Mouse (Mus musculus) heart, postnatal 14 days (tissue): ENCODE measurements around the gene Ptdss2. TPM values are rescaled to one million over a fixed set of nuclear protein-coding genes. Genes with fewer than 3 reads are reported as not detected.

Experiments
- DNase-seq, 2 experiments: peaks; one replicate each; pipeline ENCODE4 v3.0.0; 2021 to 2022
- intact Hi-C: fragments of 180-260 bp; cut with DNase I; formaldehyde crosslinking; loops from one replicate; pipeline ENCODE4 v1.15.1; 2025
- total RNA-seq, 2 experiments: library from RNA; stranded (reverse); gene quantifications; 2 replicates each; pipeline ENCODE4 v1.2.3; 2021

Gene Ptdss2
- total RNA-seq, 2 experiments from 2014 or later, result 35.9 to 38.7 TPM

GRCm38 (mm10) chr7:141198121-141198520 is 75.9 kb downstream of the Ptdss2 start:
- intact Hi-C loops, result no loop called here
- no peak for DNase-seq

- DNase-seq, result no peak
- intact Hi-C loops, result no loop called here
Observed at GRCm38 (mm10) chr7:141204546-141204945, 82.4 kb downstream of the Ptdss2 start.

GRCm38 (mm10) chr7:141205504-141205903 is 83.3 kb downstream of the Ptdss2 start:
- intact Hi-C loops, result no loop called here
- DNase-seq, result no peak

- intact Hi-C loops, result no loop called here
- no peak for DNase-seq
Observed at GRCm38 (mm10) chr7:141206182-141206937, 84.2 kb downstream of the Ptdss2 start.

Other genes starting within 250 kb of the Ptdss2 start
- 10 to 100 TPM; 92.6 to 92.8 TPM for gene Psmd13, start 240.4 kb upstream of the Ptdss2 start, total RNA-seq
- 10 to 100 TPM; 54.6 to 56.2 TPM for gene Sirt3, start 240.1 kb upstream of the Ptdss2 start, total RNA-seq
- 1,000 to 10,000 TPM; 2,004 to 2,091 TPM for gene Cox8b, start 221.9 kb upstream of the Ptdss2 start, total RNA-seq
- gene Nlrp6, start 201.5 kb upstream of the Ptdss2 start, total RNA-seq, result not detected
- 1 to 10 TPM; 7.4 to 7.7 TPM for gene Pgghg, start 181.0 kb upstream of the Ptdss2 start, total RNA-seq
- under 1 TPM; 0.38 to 0.80 TPM for gene Ifitm5, start 172.1 kb upstream of the Ptdss2 start, total RNA-seq
- gene Gm45717, start 166.4 kb upstream of the Ptdss2 start, total RNA-seq, result not detected
- gene Ifitm2, start 166.4 kb upstream of the Ptdss2 start, total RNA-seq, result 100 to 1,000 TPM; 130 TPM
- gene Ifitm1, start 155.2 kb upstream of the Ptdss2 start, total RNA-seq, result 1 to 10 TPM; 3.1 to 4.2 TPM
- 10 to 100 TPM; 95.6 to 96.3 TPM for gene Ifitm3, start 111.6 kb upstream of the Ptdss2 start, total RNA-seq
- gene Ifitm6, start 104.5 kb upstream of the Ptdss2 start, total RNA-seq, result 1 to 10 TPM in 1 of 2 experiments, under 1 TPM in 1; 0.34 to 1.1 TPM
- not detected for gene Gm17387, start 93.3 kb upstream of the Ptdss2 start, total RNA-seq
- gene B4galnt4, start 61.3 kb upstream of the Ptdss2 start, total RNA-seq, result under 1 TPM; 0.07 to 0.14 TPM
- gene Pkp3, start 44.2 kb upstream of the Ptdss2 start, total RNA-seq, result under 1 TPM; 0.43 to 0.95 TPM
- gene Sigirr, start 21.8 kb upstream of the Ptdss2 start, total RNA-seq, result 1 to 10 TPM; 8.0 to 8.1 TPM
- gene Ano9, start 4.6 kb upstream of the Ptdss2 start, total RNA-seq, result under 1 TPM; 0.10 to 0.29 TPM
- 10 to 100 TPM; 60.8 to 70.2 TPM for gene Rnh1, start 50.5 kb downstream of the Ptdss2 start, total RNA-seq
- gene Hras, start 71.6 kb downstream of the Ptdss2 start, total RNA-seq, result 100 to 1,000 TPM; 101 to 104 TPM
- 1 to 10 TPM; 2.6 to 3.6 TPM for gene Lrrc56, start 71.8 kb downstream of the Ptdss2 start, total RNA-seq
- not detected for gene Lmntd2, start 91.7 kb downstream of the Ptdss2 start, total RNA-seq
- gene Rassf7, start 93.5 kb downstream of the Ptdss2 start, total RNA-seq, result 1 to 10 TPM; 1.2 to 1.5 TPM
- 10 to 100 TPM; 43.4 to 44.3 TPM for gene Phrf1, start 106.4 kb downstream of the Ptdss2 start, total RNA-seq
- gene Irf7, start 144.1 kb downstream of the Ptdss2 start, total RNA-seq, result 1 to 10 TPM; 1.6 to 1.7 TPM
- not detected for gene Cdhr5, start 154.4 kb downstream of the Ptdss2 start, total RNA-seq
- gene Sct, start 156.8 kb downstream of the Ptdss2 start, total RNA-seq, result not detected
- not detected for gene Drd4, start 169.6 kb downstream of the Ptdss2 start, total RNA-seq
- 10 to 100 TPM; 20.0 to 22.1 TPM for gene Deaf1, start 205.3 kb downstream of the Ptdss2 start, total RNA-seq
- 10 to 100 TPM; 13.6 to 16.1 TPM for gene Tmem80, start 205.4 kb downstream of the Ptdss2 start, total RNA-seq
- 1 to 10 TPM; 2.7 to 3.0 TPM for gene Eps8l2, start 216.5 kb downstream of the Ptdss2 start, total RNA-seq